8 mouse cellular contexts compared by ENCODE assay signal in the genomic region with DNA sequence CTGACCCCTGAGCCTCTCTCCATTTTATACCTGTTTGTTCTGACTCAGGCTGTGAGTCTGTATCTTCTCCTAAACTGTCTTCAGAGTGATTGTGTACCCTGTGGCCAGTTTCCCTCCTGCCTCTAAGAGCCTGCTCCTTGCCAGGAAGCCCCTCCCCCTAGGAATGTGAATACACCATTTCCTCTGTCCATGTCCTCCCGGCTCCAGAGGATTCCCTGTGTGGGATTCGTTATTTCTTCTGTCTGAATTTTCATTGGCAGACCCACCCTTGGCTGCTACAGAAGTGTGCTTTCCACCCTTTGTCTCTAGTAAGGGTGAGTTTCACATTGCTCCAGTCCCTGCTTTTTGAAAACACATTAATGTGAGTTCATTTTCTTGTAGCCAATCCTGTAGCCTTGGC. TPM values are rescaled to one million over a fixed set of nuclear protein-coding genes. Genes with fewer than 3 reads are reported as not detected.
DNase-seq lines count a peak whose midpoint lies in the region; ATAC-seq and TF ChIP-seq lines count a peak whose summit lies in the region.

No protein-coding gene starts in this region.

- 36% methylated on average over 2 of the region's 2 CpGs for WGBS in hindbrain, embryonic 11.5 days
- 22% methylated on average over 2 of the region's 2 CpGs for WGBS in hindbrain, embryonic 10.5 days
- WGBS in forebrain, embryonic 10.5 days, result 13% methylated on average over 2 of the region's 2 CpGs
- WGBS in hindbrain, embryonic 12.5 days, result 31% methylated on average over 2 of the region's 2 CpGs
- 35% methylated on average over 2 of the region's 2 CpGs for WGBS in lung, adult 2 months

- H3K27ac ChIP-seq in hindbrain, embryonic 11.5 days (ENCODE audit: low read depth, low read length), result no peak overlapping the region
- H3K27ac ChIP-seq in hindbrain, embryonic 10.5 days, result no peak overlapping the region
- H3K27ac ChIP-seq in forebrain, embryonic 10.5 days, result peak overlapping the region; percentile 31; the same call in 1 of the 2 replicates
- peak overlapping the region; percentile 36; the same call in 1 of the 2 replicates for H3K27ac ChIP-seq in hindbrain, embryonic 12.5 days

- H3K9me3 ChIP-seq in hindbrain, embryonic 11.5 days (ENCODE audit: control insufficient read depth, low read length), result no peaks in the 10 kb centered on the region
- no peaks in the 10 kb centered on the region for H3K9me3 ChIP-seq in hindbrain, embryonic 10.5 days
- no peaks in the 10 kb centered on the region for H3K9me3 ChIP-seq in forebrain, embryonic 10.5 days
- H3K9me3 ChIP-seq in hindbrain, embryonic 12.5 days (replicated peaks), result no peaks in the 10 kb centered on the region

- ATAC-seq in hindbrain, embryonic 11.5 days (ENCODE audit: low FRiP score), result no peak
- no peak for ATAC-seq in hindbrain, embryonic 12.5 days (ENCODE audit: low FRiP score)

- no peak for TF ChIP-seq CTCF in lung, adult 2 months (IDR thresholded peaks at IDR 0.05; ENCODE audit: insufficient read depth, low read length)

- no peaks in the 10 kb centered on the region for H3K27me3 ChIP-seq in hindbrain, embryonic 11.5 days (ENCODE audit: control insufficient read depth, insufficient read depth, low read length)
- no peaks in the 10 kb centered on the region for H3K27me3 ChIP-seq in hindbrain, embryonic 10.5 days (ENCODE audit: insufficient read depth, poor library complexity, severe bottlenecking)
- H3K27me3 ChIP-seq in forebrain, embryonic 10.5 days (ENCODE audit: poor library complexity, severe bottlenecking), result no peaks in the 10 kb centered on the region
- H3K27me3 ChIP-seq in hindbrain, embryonic 12.5 days, result no peaks in the 10 kb centered on the region

- 0 out of 2 replicates have a peak, but pooled peaks cover 2% of the 10 kb centered on the region for H3K4me1 ChIP-seq in hindbrain, embryonic 11.5 days (replicated peaks; ENCODE audit: control insufficient read depth, insufficient read depth, low read length)
- H3K4me1 ChIP-seq in hindbrain, embryonic 10.5 days (replicated peaks), result peaks cover 23% of the 10 kb centered on the region
- peaks cover 40% of the 10 kb centered on the region for H3K4me1 ChIP-seq in forebrain, embryonic 10.5 days
- peaks cover 18% of the 10 kb centered on the region for H3K4me1 ChIP-seq in hindbrain, embryonic 12.5 days
- peaks cover 34% of the 10 kb centered on the region for H3K4me1 ChIP-seq in lung, adult 2 months (ENCODE audit: control insufficient read depth, insufficient read depth, low read length)

- H3K4me3 ChIP-seq in hindbrain, embryonic 11.5 days (ENCODE audit: low read depth, low read length), result no peak overlapping the region
- no peak overlapping the region for H3K4me3 ChIP-seq in hindbrain, embryonic 10.5 days
- H3K4me3 ChIP-seq in forebrain, embryonic 10.5 days, result no peak overlapping the region
- no peak overlapping the region for H3K4me3 ChIP-seq in hindbrain, embryonic 12.5 days
- H3K4me3 ChIP-seq in lung, adult 2 months (replicated peaks; ENCODE audit: extremely low read depth, low read depth, low read length), result no peak overlapping the region

- no peak overlapping the region for H3K4me2 ChIP-seq in hindbrain, embryonic 11.5 days (replicated peaks; ENCODE audit: low read depth, low read length)
- no peak overlapping the region for H3K4me2 ChIP-seq in hindbrain, embryonic 12.5 days (replicated peaks)

- no peak for TF ChIP-seq POLR2A in lung, adult 2 months (IDR thresholded peaks at IDR 0.05; ENCODE audit: borderline replicate concordance, extremely low read depth, low read depth, low read length)

- no peak overlapping the region for H3K9ac ChIP-seq in hindbrain, embryonic 11.5 days (ENCODE audit: low read depth, low read length)
- H3K9ac ChIP-seq in hindbrain, embryonic 12.5 days, result no peak overlapping the region

- no peaks in the 10 kb centered on the region for H3K36me3 ChIP-seq in hindbrain, embryonic 11.5 days (ENCODE audit: control insufficient read depth, insufficient read depth, low read length)
- H3K36me3 ChIP-seq in hindbrain, embryonic 10.5 days, result peaks cover 10% of the 10 kb centered on the region
- H3K36me3 ChIP-seq in forebrain, embryonic 10.5 days (replicated peaks), result peaks cover 5% of the 10 kb centered on the region; the same call in 1 of the 2 replicates
- H3K36me3 ChIP-seq in hindbrain, embryonic 12.5 days, result 0 out of 2 replicates have a peak, but pooled peaks cover 6% of the 10 kb centered on the region

- DNase-seq in hindbrain, embryonic 11.5 days (ENCODE audit: low spot score), result peak; percentile 20
- DNase-seq in hindbrain, embryonic 10.5 days (ENCODE audit: low spot score), result no peak
- no peak for DNase-seq in forebrain, embryonic 10.5 days (ENCODE audit: extremely low spot score, low spot score)
- peak; percentile 13 for DNase-seq in lung, adult 2 months
- DNase-seq in yolk sac, embryonic 10.5 days (ENCODE audit: low spot score), result peak; percentile 50
- no peak for DNase-seq in ovary, postnatal 36 days (ENCODE audit: low spot score)
- no peak for DNase-seq in frontal cortex, postnatal 36 days (ENCODE audit: low spot score in 2 of 2)

RNA-seq across cellular contexts. Expression of gene Hic1, which starts 35.4 kb away (rescaled TPM):
- polyA plus RNA-seq in hindbrain, embryonic 11.5 days (2014; fragmentation: Nextera tagmentation; extraction: Ambion mirVana), result 0.90 and 1.5 TPM in 2 replicates
- polyA plus RNA-seq in hindbrain, embryonic 10.5 days (2016; fragmentation: Nextera tagmentation; extraction: Ambion mirVana), result 0.15 and 0.52 TPM in 2 replicates
- polyA plus RNA-seq in forebrain, embryonic 10.5 days (2016; fragmentation: Nextera tagmentation; extraction: Ambion mirVana), result 0.12 and 0.21 TPM in 2 replicates
- 11.3 and 15.8 TPM in 2 replicates for polyA plus RNA-seq in hindbrain, embryonic 12.5 days (2016; fragmentation: Nextera tagmentation; extraction: Ambion mirVana)
- polyA plus RNA-seq in lung, adult 2 months (2012; rRNA removed), result 21.4 and 33.8 TPM in 2 replicates

RNA-seq across cellular contexts. Expression of gene Ovca2, which starts 44.7 kb away (rescaled TPM):
- polyA plus RNA-seq in hindbrain, embryonic 11.5 days (2014; fragmentation: Nextera tagmentation; extraction: Ambion mirVana), result 28.0 and 31.0 TPM in 2 replicates
- 27.6 and 33.1 TPM in 2 replicates for polyA plus RNA-seq in hindbrain, embryonic 10.5 days (2016; fragmentation: Nextera tagmentation; extraction: Ambion mirVana)
- polyA plus RNA-seq in forebrain, embryonic 10.5 days (2016; fragmentation: Nextera tagmentation; extraction: Ambion mirVana), result 33.6 and 34.0 TPM in 2 replicates
- 23.8 and 24.5 TPM in 2 replicates for polyA plus RNA-seq in hindbrain, embryonic 12.5 days (2016; fragmentation: Nextera tagmentation; extraction: Ambion mirVana)
- polyA plus RNA-seq in lung, adult 2 months (2012; rRNA removed), result 15.3 and 21.1 TPM in 2 replicates

RNA-seq across cellular contexts. Expression of gene Dph1, which starts 57.1 kb away (rescaled TPM):
- 14.1 and 18.8 TPM in 2 replicates for polyA plus RNA-seq in hindbrain, embryonic 11.5 days (2014; fragmentation: Nextera tagmentation; extraction: Ambion mirVana)
- 23.2 and 24.2 TPM in 2 replicates for polyA plus RNA-seq in hindbrain, embryonic 10.5 days (2016; fragmentation: Nextera tagmentation; extraction: Ambion mirVana)
- 29.5 TPM in 2 replicates for polyA plus RNA-seq in forebrain, embryonic 10.5 days (2016; fragmentation: Nextera tagmentation; extraction: Ambion mirVana)
- polyA plus RNA-seq in hindbrain, embryonic 12.5 days (2016; fragmentation: Nextera tagmentation; extraction: Ambion mirVana), result 14.8 and 18.6 TPM in 2 replicates
- 21.0 and 25.7 TPM in 2 replicates for polyA plus RNA-seq in lung, adult 2 months (2012; rRNA removed)

RNA-seq across cellular contexts. Expression of gene Rtn4rl1, which starts 59.6 kb away (rescaled TPM):
- polyA plus RNA-seq in hindbrain, embryonic 11.5 days (2014; fragmentation: Nextera tagmentation; extraction: Ambion mirVana), result 2.4 and 2.8 TPM in 2 replicates
- 2.5 and 2.8 TPM in 2 replicates for polyA plus RNA-seq in hindbrain, embryonic 10.5 days (2016; fragmentation: Nextera tagmentation; extraction: Ambion mirVana)
- 1.1 and 1.3 TPM in 2 replicates for polyA plus RNA-seq in forebrain, embryonic 10.5 days (2016; fragmentation: Nextera tagmentation; extraction: Ambion mirVana)
- polyA plus RNA-seq in hindbrain, embryonic 12.5 days (2016; fragmentation: Nextera tagmentation; extraction: Ambion mirVana), result 5.1 and 5.8 TPM in 2 replicates
- polyA plus RNA-seq in lung, adult 2 months (2012; rRNA removed), result 11.6 and 12.5 TPM in 2 replicates

Comparison
In these comparisons a context has a peak if more than half of its experiments do, and no peak if none do; other contexts are left out.
1. DNase-seq: peak in hindbrain, embryonic 11.5 days (single experiment), lung, adult 2 months (single experiment) and yolk sac, embryonic 10.5 days (single experiment); none in hindbrain, embryonic 10.5 days (single experiment), forebrain, embryonic 10.5 days (single experiment), ovary, postnatal 36 days (single experiment) and frontal cortex, postnatal 36 days (0 of 2).
2. H3K27ac ChIP-seq: peak in forebrain, embryonic 10.5 days (single experiment) and hindbrain, embryonic 12.5 days (single experiment); none in hindbrain, embryonic 11.5 days (single experiment) and hindbrain, embryonic 10.5 days (single experiment).